In the genomic region with DNA sequence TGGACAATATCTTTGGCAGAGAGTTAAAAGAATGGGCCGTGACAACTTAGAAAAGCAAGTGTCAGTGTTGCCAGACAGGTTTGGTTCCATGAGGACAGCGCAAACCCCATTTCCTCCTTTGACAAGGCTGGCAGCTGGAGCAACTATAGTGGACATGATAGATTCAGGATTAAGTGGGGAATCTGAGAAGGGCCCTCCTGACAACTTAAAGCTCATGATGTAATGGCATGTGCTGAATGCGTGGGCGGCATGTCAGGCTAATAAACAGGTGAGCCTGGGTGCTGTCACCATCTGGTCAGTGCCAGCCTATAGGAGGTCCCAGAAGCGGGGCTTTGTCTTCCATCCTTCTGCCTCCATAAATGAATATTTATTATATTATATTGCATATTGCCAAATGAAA, we compare ENCODE assay signal across 13 mouse cellular contexts.
"Had no signal": no experiment of that assay in that cellular context is flagged by ENCODE, and none has a peak within 500 bp of the region (broad histone marks: within the 10 kb centered on the region; RNA-seq: fewer than 3 reads in every experiment).

No protein-coding gene starts in this region.

- DNase-seq: kidney, adult 8-10 months; kidney, postnatal 4 days; lung, embryonic 14.5 days; lung, postnatal 10 days; lung, postnatal 4 days; right cerebral cortex, adult 18-20 months; right cerebral cortex, postnatal 25 days had no signal

- H3K27ac ChIP-seq: layer of hippocampus, adult 2 months; limb, embryonic 13.5 days; liver, embryonic 12.5 days; neural tube, embryonic 15.5 days had no signal

- H3K4me3 ChIP-seq: layer of hippocampus, adult 2 months; limb, embryonic 13.5 days; liver, embryonic 12.5 days; neural tube, embryonic 15.5 days had no signal

- H3K36me3 ChIP-seq: limb, embryonic 13.5 days; liver, embryonic 12.5 days; neural tube, embryonic 15.5 days had no signal

- H3K27me3 ChIP-seq: limb, embryonic 13.5 days; liver, embryonic 12.5 days; neural tube, embryonic 15.5 days had no signal

- H3K9ac ChIP-seq: limb, embryonic 13.5 days; liver, embryonic 12.5 days; lung, embryonic 14.5 days; neural tube, embryonic 15.5 days had no signal

- H3K9me3 ChIP-seq: limb, embryonic 13.5 days; liver, embryonic 12.5 days; neural tube, embryonic 15.5 days had no signal

- H3K4me1 ChIP-seq: liver, embryonic 12.5 days had no signal

- ATAC-seq: liver, embryonic 12.5 days; midbrain, embryonic 16.5 days had no signal

- H3K4me2 ChIP-seq: limb, embryonic 13.5 days; liver, embryonic 12.5 days; lung, embryonic 14.5 days; midbrain, embryonic 11.5 days; neural tube, embryonic 15.5 days had no signal
